Mouse (Mus musculus): Measurements from ENCODE around the gene Efcab12.

GRCm38 (mm10) chr6:115838745-115839144 is 533 bp upstream of the Efcab12 start:
- TF ChIP-seq CTCF (conservative IDR thresholded peaks at IDR 0.05; ENCODE audit: insufficient read depth, insufficient read length, low read depth, low read length) = no peak
- no peak for TF ChIP-seq POLR2A (IDR thresholded peaks at IDR 0.05; ENCODE audit: low read depth, low read length)
